Mouse (Mus musculus): ENCODE results near the gene Spen. TPM values are rescaled to one million over a fixed set of nuclear protein-coding genes. Genes with fewer than 3 reads are reported as not detected.

Spen gene
- polyA plus RNA-seq, 1 experiment from 2014 or later: 3.3 TPM

DNA sequence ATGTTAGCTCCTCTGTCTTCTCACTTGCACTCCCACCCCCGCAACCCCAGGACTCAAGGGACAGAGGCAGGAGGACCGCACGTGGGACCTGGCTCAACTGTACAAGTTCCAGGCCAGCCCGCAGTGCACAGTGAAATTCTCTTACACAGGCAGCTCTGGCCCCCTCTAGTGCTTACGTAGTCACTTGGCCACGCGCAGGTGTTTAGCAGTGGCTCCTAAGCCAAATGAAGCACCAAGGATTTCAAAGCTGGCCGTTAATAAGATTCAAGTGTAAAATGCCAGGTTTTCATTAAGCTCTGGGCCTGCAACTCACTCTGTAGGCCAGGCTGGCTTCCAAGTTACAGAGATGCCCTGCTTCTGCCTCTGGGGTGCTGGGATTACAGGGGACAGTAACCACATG, 59.0 kb downstream of the Spen start:
- peaks cover 86% of the 10 kb centered on the region for H3K36me3 ChIP-seq (ENCODE audit: control insufficient read depth, insufficient read depth)
- 89% methylated on average over 8 of the region's 8 CpGs for WGBS (ENCODE audit: insufficient replicate concordance)
- no peak overlapping the region for H3K27ac ChIP-seq (ENCODE audit: low read length)
- no peaks in the 10 kb centered on the region for H3K27me3 ChIP-seq (ENCODE audit: control insufficient read depth, insufficient read depth, low read depth, low read length)
- no peak overlapping the region for H3K4me3 ChIP-seq (ENCODE audit: low read depth, low read length)
- no peak overlapping the region for H3K9ac ChIP-seq (ENCODE audit: low read depth, low read length)
- H3K4me2 ChIP-seq (ENCODE audit: low read depth, low read length): no peak overlapping the region
- peaks cover 20% of the 10 kb centered on the region for H3K9me3 ChIP-seq (replicated peaks; ENCODE audit: control insufficient read depth, low read length)
- no peaks in the 10 kb centered on the region for H3K4me1 ChIP-seq (ENCODE audit: control insufficient read depth, low read depth, low read length)
- ATAC-seq (ENCODE audit: low read depth): no peak

GRCm38 (mm10) chr4:141478794-141479193, 59.6 kb downstream of the Spen start:
- ATAC-seq (ENCODE audit: low read depth): no peak
- H3K27me3 ChIP-seq (ENCODE audit: control insufficient read depth, insufficient read depth, low read depth, low read length): no peaks in the 10 kb centered on the region
- WGBS (ENCODE audit: insufficient replicate concordance): 92% methylated on average over 32 of the region's 32 CpGs
- no peak overlapping the region for H3K4me2 ChIP-seq (ENCODE audit: low read depth, low read length)
- H3K9me3 ChIP-seq (replicated peaks; ENCODE audit: control insufficient read depth, low read length): peaks cover 20% of the 10 kb centered on the region
- no peak overlapping the region for H3K27ac ChIP-seq (ENCODE audit: low read length)
- no peaks in the 10 kb centered on the region for H3K4me1 ChIP-seq (ENCODE audit: control insufficient read depth, low read depth, low read length)
- peaks cover 88% of the 10 kb centered on the region for H3K36me3 ChIP-seq (ENCODE audit: control insufficient read depth, insufficient read depth)
- no peak overlapping the region for H3K9ac ChIP-seq (ENCODE audit: low read depth, low read length)
- no peak overlapping the region for H3K4me3 ChIP-seq (ENCODE audit: low read depth, low read length)

GRCm38 (mm10) chr4:141478225-141478624, 60.2 kb downstream of the Spen start:
- Histone ChIP-seq H3K36me3 (ENCODE audit: control insufficient read depth, insufficient read depth) (peaks cover 91% of the 10 kb centered on the region), H3K27me3 (ENCODE audit: control insufficient read depth, insufficient read depth, low read depth, low read length) (no peaks in the 10 kb centered on the region), H3K4me1 (ENCODE audit: control insufficient read depth, low read depth, low read length) (no peaks in the 10 kb centered on the region), H3K4me3 (ENCODE audit: low read depth, low read length) (no peak overlapping the region), H3K27ac (ENCODE audit: low read length) (no peak overlapping the region), H3K9me3 (replicated peaks; ENCODE audit: control insufficient read depth, low read length) (peaks cover 20% of the 10 kb centered on the region), H3K9ac (ENCODE audit: low read depth, low read length) (no peak overlapping the region), H3K4me2 (ENCODE audit: low read depth, low read length) (no peak overlapping the region)
- WGBS (ENCODE audit: insufficient replicate concordance): 87% methylated on average over 23 of the region's 23 CpGs
- ATAC-seq (ENCODE audit: low read depth): no peak

GRCm38 (mm10) chr4:141477681-141478102, 60.7 kb downstream of the Spen start:
- no peak for ATAC-seq (ENCODE audit: low read depth)
- H3K9me3 ChIP-seq (replicated peaks; ENCODE audit: control insufficient read depth, low read length): peaks cover 20% of the 10 kb centered on the region
- H3K4me2 ChIP-seq (ENCODE audit: low read depth, low read length): no peak overlapping the region
- H3K9ac ChIP-seq (ENCODE audit: low read depth, low read length): no peak overlapping the region
- no peak overlapping the region for H3K27ac ChIP-seq (ENCODE audit: low read length)
- no peaks in the 10 kb centered on the region for H3K4me1 ChIP-seq (ENCODE audit: control insufficient read depth, low read depth, low read length)
- H3K36me3 ChIP-seq (ENCODE audit: control insufficient read depth, insufficient read depth): peaks cover 94% of the 10 kb centered on the region
- no peak overlapping the region for H3K4me3 ChIP-seq (ENCODE audit: low read depth, low read length)
- WGBS (ENCODE audit: insufficient replicate concordance): 57% methylated on average over 16 of the region's 16 CpGs
- no peaks in the 10 kb centered on the region for H3K27me3 ChIP-seq (ENCODE audit: control insufficient read depth, insufficient read depth, low read depth, low read length)

GRCm38 (mm10) chr4:141474431-141474830, 64.0 kb downstream of the Spen start:
- Histone ChIP-seq H3K9ac (ENCODE audit: low read depth, low read length) (no peak overlapping the region), H3K4me3 (ENCODE audit: low read depth, low read length) (no peak overlapping the region), H3K27ac (ENCODE audit: low read length) (no peak overlapping the region), H3K36me3 (ENCODE audit: control insufficient read depth, insufficient read depth) (peaks cover 90% of the 10 kb centered on the region), H3K4me2 (ENCODE audit: low read depth, low read length) (no peak overlapping the region), H3K4me1 (ENCODE audit: control insufficient read depth, low read depth, low read length) (no peaks in the 10 kb centered on the region), H3K9me3 (replicated peaks; ENCODE audit: control insufficient read depth, low read length) (peaks cover 20% of the 10 kb centered on the region), H3K27me3 (ENCODE audit: control insufficient read depth, insufficient read depth, low read depth, low read length) (no peaks in the 10 kb centered on the region)
- no peak for ATAC-seq (ENCODE audit: low read depth)
- WGBS (ENCODE audit: insufficient replicate concordance): 86% methylated on average over 19 of the region's 19 CpGs

DNA sequence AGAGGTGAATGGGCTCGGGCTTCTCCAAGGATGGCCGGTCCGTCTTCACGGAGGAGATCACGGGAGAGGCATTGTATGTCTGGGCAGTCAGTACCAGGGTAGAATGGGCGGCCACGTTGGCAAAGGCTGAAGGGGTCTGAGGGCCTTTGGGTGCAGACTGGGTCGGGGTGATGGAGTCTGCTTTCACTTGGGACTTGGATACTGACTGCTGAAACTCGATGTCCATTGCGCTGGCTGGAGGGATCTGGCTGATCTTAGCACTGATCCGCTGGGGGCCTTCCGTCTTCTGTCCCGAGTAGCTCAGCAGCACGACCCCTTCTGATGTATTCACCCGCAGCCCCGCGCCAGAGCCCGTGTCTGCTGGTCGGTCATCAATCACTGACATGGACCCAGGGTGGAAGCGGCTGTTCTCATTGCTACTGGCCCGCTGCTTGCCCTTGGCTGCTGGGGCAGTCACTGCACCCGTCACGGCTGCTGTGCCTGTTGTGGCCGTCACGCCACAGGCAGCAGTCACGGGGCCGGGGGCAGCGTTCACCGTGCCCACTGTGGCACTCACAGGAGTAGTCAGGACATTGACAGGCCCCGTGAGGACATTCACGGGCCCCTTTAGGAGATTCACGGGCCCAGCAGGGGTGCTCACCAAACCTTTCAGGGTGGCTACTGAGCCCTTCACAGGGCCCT, 65.6 kb downstream of the Spen start:
- WGBS (ENCODE audit: insufficient replicate concordance): 92% methylated on average over 32 of the region's 32 CpGs
- no peak overlapping the region for H3K9ac ChIP-seq (ENCODE audit: low read depth, low read length)
- no peaks in the 10 kb centered on the region for H3K4me1 ChIP-seq (ENCODE audit: control insufficient read depth, low read depth, low read length)
- peaks cover 14% of the 10 kb centered on the region for H3K9me3 ChIP-seq (replicated peaks; ENCODE audit: control insufficient read depth, low read length)
- H3K27me3 ChIP-seq (ENCODE audit: control insufficient read depth, insufficient read depth, low read depth, low read length): no peaks in the 10 kb centered on the region
- no peak for ATAC-seq (ENCODE audit: low read depth)
- H3K4me3 ChIP-seq (ENCODE audit: low read depth, low read length): no peak overlapping the region
- H3K4me2 ChIP-seq (ENCODE audit: low read depth, low read length): no peak overlapping the region
- H3K36me3 ChIP-seq (ENCODE audit: control insufficient read depth, insufficient read depth): peaks cover 84% of the 10 kb centered on the region
- no peak overlapping the region for H3K27ac ChIP-seq (ENCODE audit: low read length)

DNA sequence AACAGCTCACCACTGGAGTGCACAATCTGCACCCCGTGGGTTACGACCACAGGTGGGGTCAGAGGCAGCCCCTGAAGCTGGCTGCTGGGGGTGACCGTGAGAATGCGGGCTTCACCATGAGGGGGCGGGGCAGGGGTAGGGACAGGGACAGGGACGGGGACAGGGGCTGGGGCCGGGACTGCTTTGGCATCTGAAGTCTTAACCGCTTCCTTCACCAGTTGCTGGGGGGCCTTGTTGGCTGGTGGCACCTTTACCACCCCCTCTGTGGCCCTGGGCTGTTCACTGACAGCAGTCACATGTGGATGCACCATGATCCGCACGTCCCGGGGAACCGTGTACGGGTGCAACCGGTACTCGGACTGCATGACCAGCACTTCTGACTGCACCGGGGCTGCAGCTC, 66.9 kb downstream of the Spen start:
- Histone ChIP-seq H3K4me3 (ENCODE audit: low read depth, low read length) (no peak overlapping the region), H3K9me3 (replicated peaks; ENCODE audit: control insufficient read depth, low read length) (peaks cover 9% of the 10 kb centered on the region), H3K4me1 (ENCODE audit: control insufficient read depth, low read depth, low read length) (no peaks in the 10 kb centered on the region), H3K9ac (ENCODE audit: low read depth, low read length) (no peak overlapping the region), H3K27me3 (ENCODE audit: control insufficient read depth, insufficient read depth, low read depth, low read length) (no peaks in the 10 kb centered on the region), H3K27ac (ENCODE audit: low read length) (no peak overlapping the region), H3K36me3 (ENCODE audit: control insufficient read depth, insufficient read depth) (peaks cover 80% of the 10 kb centered on the region), H3K4me2 (ENCODE audit: low read depth, low read length) (no peak overlapping the region)
- ATAC-seq (ENCODE audit: low read depth): no peak
- 96% methylated on average over 16 of the region's 16 CpGs for WGBS (ENCODE audit: insufficient replicate concordance)

- WGBS (ENCODE audit: insufficient replicate concordance): 86% methylated on average over 9 of the region's 9 CpGs
- no peak overlapping the region for H3K27ac ChIP-seq (ENCODE audit: low read length)
- no peaks in the 10 kb centered on the region for H3K27me3 ChIP-seq (ENCODE audit: control insufficient read depth, insufficient read depth, low read depth, low read length)
- ATAC-seq (ENCODE audit: low read depth): no peak
- H3K4me3 ChIP-seq (ENCODE audit: low read depth, low read length): no peak overlapping the region
- no peak overlapping the region for H3K4me2 ChIP-seq (ENCODE audit: low read depth, low read length)
- no peaks in the 10 kb centered on the region for H3K4me1 ChIP-seq (ENCODE audit: control insufficient read depth, low read depth, low read length)
- H3K9me3 ChIP-seq (replicated peaks; ENCODE audit: control insufficient read depth, low read length): no peaks in the 10 kb centered on the region; the same call in 1 of the 2 replicates
- H3K36me3 ChIP-seq (ENCODE audit: control insufficient read depth, insufficient read depth): peaks cover 80% of the 10 kb centered on the region
- no peak overlapping the region for H3K9ac ChIP-seq (ENCODE audit: low read depth, low read length)
These were observed 69.1 kb downstream of the Spen start for GRCm38 (mm10) chr4:141469343-141469742.

GRCm38 (mm10) chr4:141468576-141468975, 69.8 kb downstream of the Spen start:
- H3K4me3 ChIP-seq (ENCODE audit: low read depth, low read length): no peak overlapping the region
- no peaks in the 10 kb centered on the region for H3K4me1 ChIP-seq (ENCODE audit: control insufficient read depth, low read depth, low read length)
- H3K27me3 ChIP-seq (ENCODE audit: control insufficient read depth, insufficient read depth, low read depth, low read length): no peaks in the 10 kb centered on the region
- no peak overlapping the region for H3K27ac ChIP-seq (ENCODE audit: low read length)
- peaks cover 76% of the 10 kb centered on the region for H3K36me3 ChIP-seq (ENCODE audit: control insufficient read depth, insufficient read depth)
- no peak overlapping the region for H3K4me2 ChIP-seq (ENCODE audit: low read depth, low read length)
- WGBS (ENCODE audit: insufficient replicate concordance): 67% methylated on average over 10 of the region's 10 CpGs
- no peak overlapping the region for H3K9ac ChIP-seq (ENCODE audit: low read depth, low read length)
- no peak for ATAC-seq (ENCODE audit: low read depth)
- H3K9me3 ChIP-seq (replicated peaks; ENCODE audit: control insufficient read depth, low read length): no peaks in the 10 kb centered on the region; the same call in 1 of the 2 replicates

Data from liver, embryonic 16.5 days (tissue).